Mouse (Mus musculus) stomach, postnatal 0 days (tissue): ENCODE measurements at regions not wholly inside any gene's neighbourhood (a gene's known extent, or its start where the extent isn't known, plus 50 kb on each side); places are given as distances from the start of the nearest gene placed in this dataset.

ENCODE experiments used
- CTCF ChIP-seq: IDR thresholded peaks from 2 replicates; pipeline ENCODE4 v1.5.1; 2016; ENCODE audit warnings: antibody characterized with exemption, low read depth, mild to moderate bottlenecking, moderate library complexity
- EP300 ChIP-seq: optimal IDR thresholded peaks from 2 replicates; pipeline ENCODE3; 2016; ENCODE audit warnings: antibody characterized with exemption

GRCm38 (mm10) chr17:15949753-15950152 is 118.9 kb upstream of the Rgmb start:
- TF ChIP-seq CTCF, result no peak
- no peak for TF ChIP-seq EP300
